Mouse (Mus musculus) liver, postnatal 0 days (tissue): ENCODE measurements around the gene Gsg1l.

Source experiments
- CTCF ChIP-seq: sonication (generic); IDR thresholded peaks from 2 replicates; pipeline ENCODE4 v1.5.1; 2016; ENCODE audit warnings: antibody characterized with exemption, low read depth
- EP300 ChIP-seq: IDR thresholded peaks from 2 replicates; pipeline ENCODE4 v1.6.1; 2016; ENCODE audit warnings: antibody characterized with exemption, low read depth, mild to moderate bottlenecking

DNA sequence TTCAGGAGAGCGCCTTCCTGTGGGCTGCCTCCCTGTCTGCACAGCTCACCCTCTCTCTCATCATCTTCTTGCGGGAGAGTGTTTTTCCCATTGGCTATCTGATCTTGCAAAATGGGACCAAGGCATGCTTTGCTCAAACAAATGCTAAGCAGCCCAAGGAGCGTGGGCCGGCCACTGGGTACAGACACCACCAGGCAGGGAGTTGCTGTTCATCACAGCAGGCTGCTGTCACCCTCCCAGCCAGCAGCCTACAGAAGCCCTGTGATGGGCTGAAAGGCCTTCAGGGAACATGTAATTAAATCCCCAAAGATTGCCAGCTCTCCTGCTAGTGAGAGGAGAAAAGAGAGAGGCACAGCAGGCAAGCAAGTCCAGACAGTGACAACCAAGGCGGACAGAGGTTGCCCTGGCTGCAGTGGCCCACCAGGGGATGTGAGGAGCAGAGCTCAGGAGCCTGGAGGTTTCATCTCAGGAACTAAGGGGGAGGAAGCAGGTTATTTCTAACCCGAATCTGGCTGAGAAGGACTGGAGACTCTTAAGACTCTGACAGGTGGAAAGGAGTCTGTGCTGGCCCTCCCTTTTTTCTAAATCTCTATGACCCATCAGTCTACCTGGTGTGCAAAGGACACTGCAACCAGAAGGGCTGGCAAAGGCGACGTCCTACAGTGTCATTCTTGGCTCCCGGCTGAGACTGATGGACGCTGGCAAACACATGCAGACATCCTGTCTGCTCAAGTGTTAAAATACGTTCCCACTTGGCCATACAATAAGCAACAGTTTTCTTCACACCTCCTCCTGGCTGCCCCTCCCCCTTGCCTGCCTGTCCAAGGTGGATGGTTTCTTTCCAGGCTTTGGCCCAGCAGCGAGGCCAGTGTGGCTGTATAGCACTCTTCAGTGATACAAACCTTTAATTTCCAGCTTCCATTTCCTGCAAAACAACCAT lies 98.0 kb downstream of the Gsg1l start:
- TF ChIP-seq CTCF (no peak), EP300 (no peak)
